Mouse (Mus musculus): ENCODE measurements at regions not wholly inside any gene's neighbourhood (a gene's known extent, or its start where the extent isn't known, plus 50 kb on each side); places are given as distances from the start of the nearest gene placed in this dataset.

- H3K36me3 ChIP-seq (ENCODE audit: control insufficient read depth, insufficient read depth, low read length), result no peaks in the 10 kb centered on the region
- DNase-seq (ENCODE audit: low spot score) (no peak), ATAC-seq (replicated peaks; ENCODE audit: low FRiP score) (no peak)
- H3K9me3 ChIP-seq (ENCODE audit: control insufficient read depth, low read length), result peaks cover 3% of the 10 kb centered on the region; the same call in 1 of the 2 replicates
- no peaks in the 10 kb centered on the region for H3K27me3 ChIP-seq (ENCODE audit: control insufficient read depth, insufficient read depth, low read length)
- no peak overlapping the region for H3K27ac ChIP-seq (ENCODE audit: low read depth, low read length)
- no peaks in the 10 kb centered on the region for H3K4me1 ChIP-seq (replicated peaks; ENCODE audit: control insufficient read depth, insufficient read depth, low read length)
- H3K4me3 ChIP-seq (ENCODE audit: low read depth, low read length), result no peak overlapping the region
- WGBS, result 85% methylated on average over 8 of the region's 8 CpGs
- H3K4me2 ChIP-seq (ENCODE audit: low read depth, low read length, severe bottlenecking), result no peak overlapping the region
- H3K9ac ChIP-seq (ENCODE audit: low read length), result no peak overlapping the region
Measured at GRCm38 (mm10) chr5:111985997-111986396, 252.3 kb downstream of the Gm26897 start.

- WGBS, result 50% methylated on average over 6 of the region's 6 CpGs
- Histone ChIP-seq H3K36me3 (ENCODE audit: control insufficient read depth, insufficient read depth, low read length) (no peaks in the 10 kb centered on the region), H3K9ac (ENCODE audit: low read length) (no peak overlapping the region), H3K4me1 (replicated peaks; ENCODE audit: control insufficient read depth, insufficient read depth, low read length) (no peaks in the 10 kb centered on the region), H3K4me2 (ENCODE audit: low read depth, low read length, severe bottlenecking) (no peak overlapping the region), H3K27me3 (ENCODE audit: control insufficient read depth, insufficient read depth, low read length) (no peaks in the 10 kb centered on the region), H3K9me3 (ENCODE audit: control insufficient read depth, low read length) (no peaks in the 10 kb centered on the region), H3K4me3 (ENCODE audit: low read depth, low read length) (no peak overlapping the region), H3K27ac (ENCODE audit: low read depth, low read length) (no peak overlapping the region)
- DNase-seq (ENCODE audit: low spot score) (no peak), ATAC-seq (replicated peaks; ENCODE audit: low FRiP score) (no peak)
Measured at GRCm38 (mm10) chr5:111987036-111987435, 253.3 kb downstream of the Gm26897 start.

DNA sequence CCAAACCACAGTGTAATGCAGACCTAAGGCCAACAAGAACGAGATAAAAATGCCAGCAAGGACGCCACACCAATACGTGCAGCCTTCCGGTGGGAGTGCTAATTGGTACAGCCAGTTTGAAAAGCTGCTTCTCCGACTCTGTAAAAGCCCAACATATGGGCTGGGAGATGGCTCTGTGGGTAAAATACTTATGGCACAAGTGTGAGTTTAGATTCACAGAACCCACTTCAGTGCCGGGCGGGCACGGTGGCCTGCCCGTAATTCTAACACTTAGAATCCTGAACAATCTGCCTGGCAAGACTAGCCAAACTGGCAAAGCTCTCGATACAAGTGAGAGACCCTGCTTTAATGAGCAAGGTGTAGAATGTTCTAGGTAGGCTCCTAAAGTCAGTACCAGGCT is 258.1 kb downstream of the Gm26897 start:
- Histone ChIP-seq H3K4me3 (ENCODE audit: low read depth, low read length) (no peak overlapping the region), H3K27me3 (ENCODE audit: control insufficient read depth, insufficient read depth, low read length) (no peaks in the 10 kb centered on the region), H3K9ac (ENCODE audit: low read length) (no peak overlapping the region), H3K4me2 (ENCODE audit: low read depth, low read length, severe bottlenecking) (no peak overlapping the region), H3K9me3 (ENCODE audit: control insufficient read depth, low read length) (no peaks in the 10 kb centered on the region), H3K4me1 (replicated peaks; ENCODE audit: control insufficient read depth, insufficient read depth, low read length) (no peaks in the 10 kb centered on the region), H3K27ac (ENCODE audit: low read depth, low read length) (no peak overlapping the region), H3K36me3 (ENCODE audit: control insufficient read depth, insufficient read depth, low read length) (no peaks in the 10 kb centered on the region)
- no peak for ATAC-seq (replicated peaks; ENCODE audit: low FRiP score)
- 90% methylated on average over 10 of the region's 10 CpGs for WGBS
- no peak for DNase-seq (ENCODE audit: low spot score)

DNA sequence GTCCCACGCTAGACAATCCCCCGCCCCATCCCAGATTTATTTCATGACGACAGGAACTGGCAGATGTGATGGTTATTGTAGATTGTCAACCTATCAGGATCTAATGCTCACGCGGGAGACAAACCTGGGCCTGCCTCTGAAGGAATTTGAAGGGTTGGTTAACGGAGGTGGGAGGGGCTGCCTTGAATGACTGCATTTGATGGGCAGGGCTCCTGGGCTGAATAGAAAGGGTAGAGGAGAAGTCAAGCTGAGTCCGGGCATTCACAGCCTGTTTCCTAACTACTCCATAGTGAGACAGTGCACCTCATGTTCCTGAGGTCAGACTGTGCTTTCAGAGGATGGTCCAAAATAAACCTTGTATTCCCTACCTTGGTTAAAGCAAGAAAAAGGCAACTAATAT is 259.1 kb downstream of the Cryba4 start:
- Histone ChIP-seq H3K9ac (ENCODE audit: low read length) (no peak overlapping the region), H3K9me3 (ENCODE audit: control insufficient read depth, low read length) (no peaks in the 10 kb centered on the region), H3K4me2 (ENCODE audit: low read depth, low read length, severe bottlenecking) (no peak overlapping the region), H3K36me3 (ENCODE audit: control insufficient read depth, insufficient read depth, low read length) (no peaks in the 10 kb centered on the region), H3K27ac (ENCODE audit: low read depth, low read length) (no peak overlapping the region), H3K27me3 (ENCODE audit: control insufficient read depth, insufficient read depth, low read length) (peaks cover 2% of the 10 kb centered on the region), H3K4me1 (replicated peaks; ENCODE audit: control insufficient read depth, insufficient read depth, low read length) (no peaks in the 10 kb centered on the region), H3K4me3 (ENCODE audit: low read depth, low read length) (no peak overlapping the region)
- WGBS, result 50% methylated on average over 7 of the region's 7 CpGs
- ATAC-seq (replicated peaks; ENCODE audit: low FRiP score), result no peak
- DNase-seq (ENCODE audit: low spot score), result no peak

- no peaks in the 10 kb centered on the region for H3K36me3 ChIP-seq (ENCODE audit: control insufficient read depth, insufficient read depth, low read length)
- no peak overlapping the region for H3K4me3 ChIP-seq (ENCODE audit: low read depth, low read length)
- H3K9me3 ChIP-seq (ENCODE audit: control insufficient read depth, low read length), result no peaks in the 10 kb centered on the region
- no peak overlapping the region for H3K9ac ChIP-seq (ENCODE audit: low read length)
- ATAC-seq (replicated peaks; ENCODE audit: low FRiP score), result no peak
- 84% methylated on average over 9 of the region's 9 CpGs for WGBS
- H3K27me3 ChIP-seq (ENCODE audit: control insufficient read depth, insufficient read depth, low read length), result peaks cover 2% of the 10 kb centered on the region
- H3K4me2 ChIP-seq (ENCODE audit: low read depth, low read length, severe bottlenecking), result no peak overlapping the region
- H3K4me1 ChIP-seq (replicated peaks; ENCODE audit: control insufficient read depth, insufficient read depth, low read length), result no peaks in the 10 kb centered on the region
- no peak overlapping the region for H3K27ac ChIP-seq (ENCODE audit: low read depth, low read length)
- no peak for DNase-seq (ENCODE audit: low spot score)
Measured at GRCm38 (mm10) chr5:111993930-111994329, 258.4 kb downstream of the Cryba4 start.

DNA sequence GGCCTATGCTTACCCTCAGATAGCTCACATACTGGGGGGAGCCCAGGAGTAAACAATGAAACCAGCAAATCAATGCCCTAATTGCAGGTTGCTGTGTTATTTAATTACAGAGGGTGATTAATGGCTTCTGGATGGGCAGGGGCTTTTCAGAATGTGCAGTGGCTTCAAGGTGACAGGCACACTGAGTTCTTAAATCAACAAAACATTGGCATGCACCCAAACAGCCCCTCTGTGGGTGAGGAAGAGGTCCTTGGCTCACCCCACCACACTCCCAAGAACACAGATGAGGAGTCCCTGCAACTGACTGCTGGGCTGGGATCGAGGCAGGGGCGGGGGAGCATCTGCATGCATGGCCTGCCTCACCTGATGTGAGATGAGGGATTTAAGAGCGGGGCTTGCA is 255.5 kb downstream of the Cryba4 start:
- Histone ChIP-seq H3K4me2 (ENCODE audit: low read depth, low read length, severe bottlenecking) (no peak overlapping the region), H3K9ac (ENCODE audit: low read length) (no peak overlapping the region), H3K27me3 (ENCODE audit: control insufficient read depth, insufficient read depth, low read length) (peaks cover 9% of the 10 kb centered on the region), H3K4me3 (ENCODE audit: low read depth, low read length) (no peak overlapping the region), H3K36me3 (ENCODE audit: control insufficient read depth, insufficient read depth, low read length) (no peaks in the 10 kb centered on the region), H3K9me3 (ENCODE audit: control insufficient read depth, low read length) (no peaks in the 10 kb centered on the region), H3K4me1 (replicated peaks; ENCODE audit: control insufficient read depth, insufficient read depth, low read length) (peaks cover 9% of the 10 kb centered on the region), H3K27ac (ENCODE audit: low read depth, low read length) (no peak overlapping the region)
- 61% methylated on average over 3 of the region's 3 CpGs for WGBS
- ATAC-seq (replicated peaks; ENCODE audit: low FRiP score) (no peak), DNase-seq (ENCODE audit: low spot score) (no peak)

- H3K4me1 ChIP-seq (replicated peaks; ENCODE audit: control insufficient read depth, insufficient read depth, low read length), result peaks cover 22% of the 10 kb centered on the region
- peak; percentile 87 for DNase-seq (ENCODE audit: low spot score)
- H3K4me2 ChIP-seq (ENCODE audit: low read depth, low read length, severe bottlenecking), result peak overlapping the region; percentile 28; the same call in 1 of the 2 replicates
- no peak overlapping the region for H3K4me3 ChIP-seq (ENCODE audit: low read depth, low read length)
- H3K27ac ChIP-seq (ENCODE audit: low read depth, low read length), result peak overlapping the region; percentile 90
- peak overlapping the region; percentile 27; the same call in 1 of the 2 replicates for H3K9ac ChIP-seq (ENCODE audit: low read length)
- H3K9me3 ChIP-seq (ENCODE audit: control insufficient read depth, low read length), result peaks cover under 1% of the 10 kb centered on the region; the same call in 1 of the 2 replicates
- ATAC-seq (replicated peaks; ENCODE audit: low FRiP score), result peak; percentile 89
- WGBS, result 2% methylated on average over 32 of the region's 32 CpGs
- no peaks in the 10 kb centered on the region for H3K36me3 ChIP-seq (ENCODE audit: control insufficient read depth, insufficient read depth, low read length)
- peaks cover 9% of the 10 kb centered on the region for H3K27me3 ChIP-seq (ENCODE audit: control insufficient read depth, insufficient read depth, low read length)
Measured at GRCm38 (mm10) chr5:112001742-112002701, 250.3 kb downstream of the Cryba4 start.

- Histone ChIP-seq H3K9me3 (ENCODE audit: control insufficient read depth, low read length) (peaks cover 3% of the 10 kb centered on the region; the same call in 1 of the 2 replicates), H3K27ac (ENCODE audit: low read depth, low read length) (peak overlapping the region; percentile 90), H3K9ac (ENCODE audit: low read length) (no peak overlapping the region), H3K36me3 (ENCODE audit: control insufficient read depth, insufficient read depth, low read length) (no peaks in the 10 kb centered on the region), H3K4me3 (ENCODE audit: low read depth, low read length) (no peak overlapping the region), H3K27me3 (ENCODE audit: control insufficient read depth, insufficient read depth, low read length) (peaks cover 7% of the 10 kb centered on the region; the same call in 1 of the 2 replicates), H3K4me2 (ENCODE audit: low read depth, low read length, severe bottlenecking) (0 out of 2 replicates have a peak overlapping the region, but pooled peaks have one; percentile 21), H3K4me1 (replicated peaks; ENCODE audit: control insufficient read depth, insufficient read depth, low read length) (peaks cover 22% of the 10 kb centered on the region)
- ATAC-seq (replicated peaks; ENCODE audit: low FRiP score), result peak; percentile 19; the same call in 1 of the 2 replicates
- 27% methylated on average over 12 of the region's 12 CpGs for WGBS
- peak; percentile 66 for DNase-seq (ENCODE audit: low spot score)
Measured at GRCm38 (mm10) chr5:112002856-112003660, 249.3 kb downstream of the Cryba4 start.
